Mouse (Mus musculus): ENCODE data around the gene Dlg2.

DNA sequence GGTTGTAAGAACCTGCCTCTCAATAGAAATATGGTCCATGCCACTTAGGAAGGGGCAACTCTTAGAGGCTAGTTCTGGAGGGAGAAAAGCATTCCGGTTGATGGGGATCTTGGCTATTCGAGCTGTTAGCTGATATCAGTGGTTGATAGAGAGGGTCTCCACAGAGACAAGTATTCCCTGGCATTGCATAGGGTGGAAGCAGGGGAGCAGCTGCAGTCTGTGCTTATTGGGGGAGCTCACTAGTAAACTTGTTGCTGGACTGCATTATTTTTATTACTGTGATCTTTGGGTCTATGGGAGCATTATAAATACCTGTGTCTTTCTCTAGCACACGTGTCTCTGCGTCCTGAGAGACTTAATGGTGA lies 1066.8 kb downstream of the Dlg2 start:
- TF ChIP-seq GATA1 (IDR thresholded peaks at IDR 0.05; ENCODE audit: borderline replicate concordance, low read length) (no peak), FLI1 (IDR thresholded peaks at IDR 0.05; ENCODE audit: low read length) (no peak)
